Mouse (Mus musculus): ENCODE measurements around the gene Spib. TPM values are rescaled to one million over a fixed set of nuclear protein-coding genes. Genes with fewer than 3 reads are reported as not detected.

Gene Spib
- polyA plus RNA-seq, 1 experiment from 2014 or later: 0.04 TPM

- no peak overlapping the region for H3K27ac ChIP-seq
- 66% methylated on average over 13 of the region's 13 CpGs for WGBS
- H3K4me2 ChIP-seq (ENCODE audit: low read length): no peak overlapping the region
- no peak for TF ChIP-seq CTCF (IDR thresholded peaks at IDR 0.05; ENCODE audit: low read depth)
- DNase-seq (ENCODE audit: low spot score): no peak
- H3K27me3 ChIP-seq (ENCODE audit: insufficient read depth, low read length): no peaks in the 10 kb centered on the region
- H3K9me3 ChIP-seq (replicated peaks; ENCODE audit: low read length): no peaks in the 10 kb centered on the region
- ATAC-seq (replicated peaks; ENCODE audit: low FRiP score, low read depth): no peak
- H3K4me3 ChIP-seq (replicated peaks; ENCODE audit: low read depth, low read length): no peak overlapping the region
- H3K9ac ChIP-seq (ENCODE audit: low read depth, low read length): no peak overlapping the region
- peaks cover 32% of the 10 kb centered on the region for H3K36me3 ChIP-seq (ENCODE audit: insufficient read depth, low read length)
- no peaks in the 10 kb centered on the region for H3K4me1 ChIP-seq (replicated peaks; ENCODE audit: insufficient read depth, low read length)
Measured at GRCm38 (mm10) chr7:44486927-44487575, 44.8 kb downstream of the Spib start.

GRCm38 (mm10) chr7:44485572-44486195 lies 46.2 kb downstream of the Spib start:
- Histone ChIP-seq H3K4me3 (replicated peaks; ENCODE audit: low read depth, low read length) (no peak overlapping the region), H3K9ac (ENCODE audit: low read depth, low read length) (no peak overlapping the region), H3K27me3 (ENCODE audit: insufficient read depth, low read length) (no peaks in the 10 kb centered on the region), H3K4me2 (ENCODE audit: low read length) (no peak overlapping the region), H3K27ac (no peak overlapping the region), H3K4me1 (replicated peaks; ENCODE audit: insufficient read depth, low read length) (no peaks in the 10 kb centered on the region), H3K36me3 (ENCODE audit: insufficient read depth, low read length) (peaks cover 18% of the 10 kb centered on the region), H3K9me3 (replicated peaks; ENCODE audit: low read length) (no peaks in the 10 kb centered on the region)
- TF ChIP-seq CTCF (IDR thresholded peaks at IDR 0.05; ENCODE audit: low read depth): no peak
- 77% methylated on average over 7 of the region's 7 CpGs for WGBS
- ATAC-seq (replicated peaks; ENCODE audit: low FRiP score, low read depth) (no peak), DNase-seq (ENCODE audit: low spot score) (no peak)

DNA sequence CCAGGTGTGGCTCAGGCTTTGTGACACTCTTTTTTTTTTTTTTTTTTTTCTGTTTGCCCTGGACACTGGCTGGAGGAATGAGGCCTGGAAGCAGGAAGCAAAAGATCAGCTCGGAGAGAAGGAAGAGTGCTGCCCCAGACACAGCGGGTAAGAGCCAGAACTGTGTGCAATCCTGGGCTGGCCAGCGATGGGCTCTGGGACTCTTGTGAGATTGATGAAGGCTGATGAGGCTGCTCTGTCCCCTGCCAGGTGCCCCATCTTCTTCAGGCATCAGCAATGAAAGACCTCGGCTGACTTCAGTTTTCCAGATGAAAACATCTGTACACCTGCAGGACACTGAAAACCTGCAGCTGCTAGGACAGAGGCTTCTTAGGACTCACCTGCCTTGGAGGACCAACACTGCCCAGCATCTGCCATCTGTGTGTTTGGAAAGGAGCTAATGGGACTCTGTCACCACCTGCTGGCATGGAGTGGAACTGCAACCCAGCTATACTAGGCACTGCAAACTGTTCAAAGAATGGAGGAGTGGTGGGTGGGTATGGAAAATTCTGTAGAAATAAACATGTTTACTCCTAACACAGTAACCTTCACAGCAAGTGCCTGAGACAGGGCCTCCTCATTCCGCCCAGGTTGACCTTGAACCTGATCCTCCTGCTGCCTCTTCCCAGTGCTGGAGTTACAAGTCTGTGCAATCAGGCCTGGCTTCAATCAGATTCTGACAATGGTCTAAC lies 46.9 kb downstream of the Spib start:
- Histone ChIP-seq H3K9me3 (replicated peaks; ENCODE audit: low read length) (no peaks in the 10 kb centered on the region), H3K9ac (ENCODE audit: low read depth, low read length) (no peak overlapping the region), H3K4me3 (replicated peaks; ENCODE audit: low read depth, low read length) (no peak overlapping the region), H3K36me3 (ENCODE audit: insufficient read depth, low read length) (peaks cover 12% of the 10 kb centered on the region; the same call in 1 of the 2 replicates), H3K4me1 (replicated peaks; ENCODE audit: insufficient read depth, low read length) (no peaks in the 10 kb centered on the region), H3K4me2 (ENCODE audit: low read length) (no peak overlapping the region), H3K27me3 (ENCODE audit: insufficient read depth, low read length) (no peaks in the 10 kb centered on the region), H3K27ac (no peak overlapping the region)
- 39% methylated on average over 5 of the region's 5 CpGs for WGBS
- DNase-seq (ENCODE audit: low spot score) (peak; percentile 78), ATAC-seq (replicated peaks; ENCODE audit: low FRiP score, low read depth) (peak; percentile 73)
- peak; percentile 98 for TF ChIP-seq CTCF (IDR thresholded peaks at IDR 0.05; ENCODE audit: low read depth)

DNA sequence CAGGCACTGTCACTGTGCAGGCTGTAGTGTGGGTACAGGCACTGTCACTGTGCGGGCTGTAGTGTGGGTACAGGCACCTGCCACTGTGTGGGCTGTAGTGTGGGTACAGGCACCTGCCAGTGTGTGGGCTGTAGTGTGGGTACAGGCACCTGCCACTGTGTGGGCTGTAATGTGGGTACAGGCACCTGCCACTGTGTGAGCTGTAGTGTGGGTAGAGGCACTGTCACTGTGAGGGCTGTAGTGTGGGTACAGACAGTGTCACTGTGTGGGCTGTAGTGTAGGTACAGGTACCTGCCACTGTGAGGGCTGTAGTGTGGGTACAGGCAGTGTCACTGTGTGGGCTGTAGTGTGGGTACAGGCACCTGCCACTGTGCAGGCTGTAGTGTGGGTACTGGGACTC lies 47.8 kb downstream of the Spib start:
- H3K9ac ChIP-seq (ENCODE audit: low read depth, low read length): no peak overlapping the region
- DNase-seq (ENCODE audit: low spot score) (no peak), ATAC-seq (replicated peaks; ENCODE audit: low FRiP score, low read depth) (no peak)
- 91% methylated on average over 1 of the region's 1 CpGs for WGBS
- TF ChIP-seq CTCF (IDR thresholded peaks at IDR 0.05; ENCODE audit: low read depth): no peak
- H3K4me2 ChIP-seq (ENCODE audit: low read length): no peak overlapping the region
- H3K27me3 ChIP-seq (ENCODE audit: insufficient read depth, low read length): 0 out of 2 replicates have a peak, but pooled peaks cover 5% of the 10 kb centered on the region
- peaks cover 9% of the 10 kb centered on the region; the same call in 1 of the 2 replicates for H3K36me3 ChIP-seq (ENCODE audit: insufficient read depth, low read length)
- no peak overlapping the region for H3K4me3 ChIP-seq (replicated peaks; ENCODE audit: low read depth, low read length)
- H3K9me3 ChIP-seq (replicated peaks; ENCODE audit: low read length): no peaks in the 10 kb centered on the region
- no peak overlapping the region for H3K27ac ChIP-seq
- H3K4me1 ChIP-seq (replicated peaks; ENCODE audit: insufficient read depth, low read length): no peaks in the 10 kb centered on the region

DNA sequence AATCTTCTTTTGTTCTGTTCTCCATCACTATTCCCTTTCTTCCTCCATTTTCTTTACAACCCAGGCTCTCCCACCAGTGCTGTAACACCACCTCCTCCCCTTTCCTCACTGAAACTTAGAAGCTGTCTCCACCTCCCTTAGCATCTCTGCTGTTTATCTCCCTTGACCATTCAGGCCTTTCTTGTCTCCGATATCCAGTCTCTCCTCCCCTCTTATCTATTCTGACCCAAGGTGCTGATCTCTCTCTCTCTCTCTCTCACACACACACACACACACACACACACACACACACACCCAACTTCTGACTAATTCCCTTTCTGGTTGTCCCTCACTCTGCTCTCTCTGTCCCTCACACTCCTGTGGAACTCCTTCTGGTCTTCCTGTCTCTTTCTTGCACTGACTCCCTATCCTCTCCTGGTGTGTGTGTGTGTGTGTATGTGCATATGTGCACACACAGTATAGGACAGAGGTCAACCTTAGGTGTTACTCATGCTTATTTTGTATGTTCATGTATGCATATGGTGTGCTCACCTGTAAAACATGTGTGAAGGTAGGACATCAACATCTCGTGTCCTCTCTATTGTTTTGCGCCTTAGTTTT lies 48.9 kb downstream of the Spib start:
- ATAC-seq (replicated peaks; ENCODE audit: low FRiP score, low read depth) (no peak), DNase-seq (ENCODE audit: low spot score) (no peak)
- no peak overlapping the region for H3K9ac ChIP-seq (ENCODE audit: low read depth, low read length)
- 58% methylated on average over 3 of the region's 3 CpGs for WGBS
- H3K27me3 ChIP-seq (ENCODE audit: insufficient read depth, low read length): 0 out of 2 replicates have a peak, but pooled peaks cover 5% of the 10 kb centered on the region
- no peak for TF ChIP-seq CTCF (IDR thresholded peaks at IDR 0.05; ENCODE audit: low read depth)
- H3K4me1 ChIP-seq (replicated peaks; ENCODE audit: insufficient read depth, low read length): no peaks in the 10 kb centered on the region
- H3K9me3 ChIP-seq (replicated peaks; ENCODE audit: low read length): no peaks in the 10 kb centered on the region
- H3K36me3 ChIP-seq (ENCODE audit: insufficient read depth, low read length): no peaks in the 10 kb centered on the region
- H3K4me2 ChIP-seq (ENCODE audit: low read length): no peak overlapping the region
- H3K4me3 ChIP-seq (replicated peaks; ENCODE audit: low read depth, low read length): no peak overlapping the region
- no peak overlapping the region for H3K27ac ChIP-seq

Small RNAs within 50 kb of the gene (microRNA-seq; reads per million reads assigned to microRNA genes)
- gene Mir7053: not detected

Other genes with a start within 250 kb of the Spib start
- gene Clec11a, start 225.2 kb downstream of the Spib start, polyA plus RNA-seq (2015; fragmentation: Nextera tagmentation; extraction: Ambion mirVana): 5.1 and 6.0 TPM in 2 replicates
- gene Shank1, start 221.8 kb downstream of the Spib start, polyA plus RNA-seq (2015; fragmentation: Nextera tagmentation; extraction: Ambion mirVana): 0.68 and 1.1 TPM in 2 replicates
- 3.3 and 3.5 TPM in 2 replicates for gene Syt3, start 148.0 kb downstream of the Spib start, polyA plus RNA-seq (2015; fragmentation: Nextera tagmentation; extraction: Ambion mirVana)
- gene 1700008O03Rik, start 146.3 kb downstream of the Spib start, polyA plus RNA-seq (2015; fragmentation: Nextera tagmentation; extraction: Ambion mirVana): 1.3 and 1.4 TPM in 2 replicates
- gene Lrrc4b, start 103.1 kb downstream of the Spib start, polyA plus RNA-seq (2015; fragmentation: Nextera tagmentation; extraction: Ambion mirVana): 0.26 and 0.42 TPM in 2 replicates
- 5.4 and 5.8 TPM in 2 replicates for gene Aspdh, start 66.7 kb downstream of the Spib start, polyA plus RNA-seq (2015; fragmentation: Nextera tagmentation; extraction: Ambion mirVana)
- 51.1 and 52.4 TPM in 2 replicates for gene Josd2, start 64.1 kb downstream of the Spib start, polyA plus RNA-seq (2015; fragmentation: Nextera tagmentation; extraction: Ambion mirVana)
- 113 and 136 TPM in 2 replicates for gene Emc10, start 35.5 kb downstream of the Spib start, polyA plus RNA-seq (2015; fragmentation: Nextera tagmentation; extraction: Ambion mirVana)
- 17.1 and 19.2 TPM in 2 replicates for gene Fam71e1, start 35.5 kb downstream of the Spib start, polyA plus RNA-seq (2015; fragmentation: Nextera tagmentation; extraction: Ambion mirVana)
- 0.08 and 0.11 TPM in 2 replicates for gene Mybpc2, start 7.4 kb downstream of the Spib start, polyA plus RNA-seq (2015; fragmentation: Nextera tagmentation; extraction: Ambion mirVana)
- gene Pold1, start 16.8 kb upstream of the Spib start, polyA plus RNA-seq (2015; fragmentation: Nextera tagmentation; extraction: Ambion mirVana): 38.0 and 45.9 TPM in 2 replicates
- 80.6 and 83.0 TPM in 2 replicates for gene Nr1h2, start 21.9 kb upstream of the Spib start, polyA plus RNA-seq (2015; fragmentation: Nextera tagmentation; extraction: Ambion mirVana)
- gene Napsa, start 40.3 kb upstream of the Spib start, polyA plus RNA-seq (2015; fragmentation: Nextera tagmentation; extraction: Ambion mirVana): 376 and 408 TPM in 2 replicates
- 0.26 and 0.30 TPM in 2 replicates for gene Kcnc3, start 58.6 kb upstream of the Spib start, polyA plus RNA-seq (2015; fragmentation: Nextera tagmentation; extraction: Ambion mirVana)
- 2.5 and 3.6 TPM in 2 replicates for gene Myh14, start 138.8 kb upstream of the Spib start, polyA plus RNA-seq (2015; fragmentation: Nextera tagmentation; extraction: Ambion mirVana)
- gene Izumo2, start 176.7 kb upstream of the Spib start, polyA plus RNA-seq (2015; fragmentation: Nextera tagmentation; extraction: Ambion mirVana): not detected in 2 replicates
- gene Vrk3, start 216.3 kb upstream of the Spib start, polyA plus RNA-seq (2015; fragmentation: Nextera tagmentation; extraction: Ambion mirVana): 45.3 and 49.3 TPM in 2 replicates
- 0.87 and 0.89 TPM in 2 replicates for gene Zfp473, start 219.0 kb upstream of the Spib start, polyA plus RNA-seq (2015; fragmentation: Nextera tagmentation; extraction: Ambion mirVana)

All from kidney, postnatal 0 days (tissue).